Mouse (Mus musculus) left cerebral cortex, postnatal 14 days (tissue): ENCODE measurements around the gene Naglu. TPM values are rescaled to one million over a fixed set of nuclear protein-coding genes. Genes with fewer than 3 reads are reported as not detected.

Source experiments
- DNase-seq, 2 experiments: peaks; one replicate each; pipeline ENCODE4 v3.0.0; 2021 to 2022; ENCODE audit warnings: low spot score in 2 of 2, mixed read lengths in 1 of 2
- intact Hi-C: fragments of 180-260 bp; cut with DNase I; formaldehyde crosslinking; loops from one replicate; pipeline ENCODE4 v1.15.1; 2025
- total RNA-seq, 2 experiments: library from RNA; stranded (reverse); gene quantifications; 2 replicates each; pipeline ENCODE4 v1.2.3; 2021

Gene Naglu
- total RNA-seq, 2 experiments from 2014 or later: 7.3 to 11.9 TPM

DNA sequence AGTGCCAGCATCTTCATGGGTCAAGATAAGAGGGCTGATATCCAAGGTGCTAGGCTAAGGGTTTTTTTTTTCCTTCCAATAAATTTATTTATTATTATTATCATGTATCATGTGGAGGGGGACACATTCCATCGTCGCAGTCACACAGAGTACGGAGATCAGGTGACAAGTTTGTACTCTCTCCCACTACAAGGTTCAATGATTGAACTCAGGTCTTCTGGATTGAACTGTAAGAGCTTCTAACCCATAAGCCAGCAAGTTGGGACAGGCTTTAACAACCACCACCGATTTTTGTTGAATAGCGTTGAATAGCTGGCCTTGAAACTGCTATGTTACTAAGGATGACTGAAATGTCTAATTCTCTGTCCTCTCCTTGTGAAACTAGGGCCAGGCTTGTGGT, 10.6 kb downstream of the Naglu start:
- no peak for DNase-seq
- intact Hi-C loops: no loop called here

DNA sequence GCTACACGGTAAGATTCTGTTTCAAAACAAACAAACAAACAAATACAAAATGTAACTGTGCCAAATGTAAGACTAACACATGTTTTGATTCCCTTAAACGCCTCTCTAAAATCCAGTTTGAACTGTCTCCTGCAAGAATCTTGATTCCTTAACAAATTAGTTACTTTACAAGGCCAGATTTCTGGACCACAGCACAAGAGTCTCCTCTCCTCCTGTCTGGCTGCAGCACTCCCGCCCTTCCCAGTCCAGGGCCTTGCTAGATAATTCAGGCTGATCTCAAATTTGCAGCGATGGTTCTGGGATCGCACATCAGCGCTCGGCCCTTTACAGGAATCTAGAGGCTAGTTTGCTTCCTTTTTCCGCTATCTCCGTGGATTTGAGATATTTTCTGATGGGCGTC, 11.8 kb downstream of the Naglu start:
- intact Hi-C loops: no loop called here
- no peak for DNase-seq

DNA sequence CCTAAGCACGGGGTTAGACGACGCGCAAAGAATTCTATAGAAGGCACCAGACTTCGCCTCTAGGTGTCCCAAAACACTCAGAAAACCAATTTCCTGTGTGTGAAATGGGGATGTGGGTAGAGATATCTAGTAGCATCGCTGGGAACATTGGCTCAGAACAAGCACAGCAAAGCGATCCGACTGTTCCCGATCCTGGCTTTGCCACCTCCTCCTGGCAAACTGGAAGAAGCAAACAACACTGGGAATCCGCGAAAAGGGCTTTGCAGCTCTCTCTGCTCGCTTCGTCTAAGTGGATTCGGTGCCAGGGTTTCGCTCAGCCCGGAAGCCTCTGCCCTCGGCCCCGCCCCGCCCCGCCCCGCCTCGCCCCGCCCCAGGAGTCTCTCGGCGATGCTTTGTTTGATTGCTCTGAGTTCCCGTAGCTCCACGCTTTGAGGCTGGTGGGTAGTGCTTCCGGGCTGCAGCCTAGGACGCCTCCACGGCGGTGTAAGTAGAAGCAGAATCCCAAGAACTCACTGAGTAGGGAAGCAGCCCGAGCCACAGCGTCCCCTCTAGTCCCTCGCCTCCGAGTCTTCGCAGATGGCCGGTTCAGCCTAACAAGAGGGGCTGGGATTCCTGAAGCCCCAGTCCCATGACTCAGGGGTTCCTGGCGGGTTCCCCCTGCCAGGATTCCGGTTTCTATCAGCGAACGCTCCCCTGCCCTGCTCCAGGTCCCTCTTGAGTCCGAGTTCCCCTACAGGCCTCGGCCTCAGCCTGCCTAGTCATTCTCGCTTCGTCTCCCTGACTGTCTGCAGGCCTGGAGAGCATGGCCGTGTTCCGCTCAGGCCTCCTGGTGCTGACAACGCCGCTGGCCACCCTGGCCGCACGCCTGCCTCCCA, 12.6 kb downstream of the Naglu start, which contains the start of gene Coasy:
Gene Coasy (plus strand): TSS at position 358 of the 875 bp plus-strand sequence.
- intact Hi-C loops: no loop called here
- DNase-seq: peak; percentile 92 to 94

DNA sequence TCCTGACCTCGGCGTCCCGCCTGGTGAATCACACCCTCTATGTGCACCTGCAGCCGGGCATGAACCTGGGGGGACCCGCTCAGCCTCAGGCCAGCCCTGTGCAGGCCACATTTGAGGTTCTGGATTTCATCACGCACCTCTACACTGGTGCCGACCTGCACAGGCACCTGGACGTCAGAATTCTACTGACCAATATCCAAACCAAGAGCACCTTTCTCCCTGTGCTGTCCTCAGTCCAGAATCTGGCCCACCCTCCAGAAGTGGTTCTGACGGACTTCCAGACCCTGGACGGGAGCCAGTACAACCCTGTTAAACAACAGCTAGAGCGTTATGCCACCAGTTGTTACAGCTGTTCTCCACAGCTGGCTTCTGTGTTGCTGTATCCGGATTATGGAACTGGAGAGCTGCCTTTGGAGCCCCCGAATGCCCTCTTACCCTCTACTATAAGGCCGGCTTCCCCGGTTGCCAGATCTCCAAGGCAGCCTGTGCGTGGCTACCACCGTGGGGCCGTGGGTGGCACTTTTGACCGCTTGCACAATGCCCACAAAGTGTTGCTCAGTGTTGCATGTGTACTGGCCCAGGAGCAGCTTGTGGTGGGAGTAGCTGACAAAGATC, 13.4 kb downstream of the Naglu start:
- no peak for DNase-seq

DNA sequence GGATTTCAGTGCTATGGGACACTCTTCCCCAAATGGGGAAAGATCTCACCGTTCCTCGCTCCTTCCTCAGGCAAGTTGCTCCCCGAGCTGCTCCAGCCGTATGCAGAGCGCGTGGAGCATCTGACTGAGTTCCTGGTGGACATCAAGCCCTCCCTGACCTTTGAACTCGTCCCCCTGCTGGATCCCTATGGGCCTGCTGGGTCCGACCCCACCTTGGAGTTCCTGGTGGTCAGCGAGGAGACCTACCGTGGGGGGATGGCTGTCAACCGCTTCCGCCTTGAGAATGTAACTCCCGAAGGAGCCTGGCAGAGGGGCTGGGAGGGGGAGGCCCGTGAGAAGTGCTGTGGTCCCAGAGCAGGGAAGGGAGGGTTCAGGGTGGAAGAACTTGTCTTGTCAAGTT, 14.4 kb downstream of the Naglu start:
- no peak for DNase-seq
- intact Hi-C loops: no loop called here

More for the DNA sequence above, 13.4 kb downstream of the Naglu start:
- intact Hi-C loops: no loop called here

DNA sequence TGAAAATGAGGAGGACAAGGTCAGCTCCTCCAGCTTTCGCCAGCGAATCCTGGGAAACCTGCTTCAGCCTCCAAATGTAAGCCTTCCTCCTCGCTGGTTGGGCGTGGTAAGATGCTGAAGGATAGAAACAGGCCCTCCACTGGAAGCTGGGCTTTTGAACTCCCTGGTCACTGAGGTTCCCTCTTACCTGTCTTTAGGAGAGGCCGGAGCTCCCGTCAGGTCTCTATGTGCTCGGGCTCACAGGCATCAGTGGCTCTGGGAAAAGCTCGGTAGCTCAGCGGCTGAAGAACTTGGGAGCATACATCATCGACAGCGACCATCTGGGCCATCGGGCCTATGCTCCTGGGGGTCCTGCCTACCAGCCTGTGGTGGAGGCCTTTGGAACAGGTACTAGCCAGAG, 15.0 kb downstream of the Naglu start:
- DNase-seq: no peak
- intact Hi-C loops: no loop called here

DNA sequence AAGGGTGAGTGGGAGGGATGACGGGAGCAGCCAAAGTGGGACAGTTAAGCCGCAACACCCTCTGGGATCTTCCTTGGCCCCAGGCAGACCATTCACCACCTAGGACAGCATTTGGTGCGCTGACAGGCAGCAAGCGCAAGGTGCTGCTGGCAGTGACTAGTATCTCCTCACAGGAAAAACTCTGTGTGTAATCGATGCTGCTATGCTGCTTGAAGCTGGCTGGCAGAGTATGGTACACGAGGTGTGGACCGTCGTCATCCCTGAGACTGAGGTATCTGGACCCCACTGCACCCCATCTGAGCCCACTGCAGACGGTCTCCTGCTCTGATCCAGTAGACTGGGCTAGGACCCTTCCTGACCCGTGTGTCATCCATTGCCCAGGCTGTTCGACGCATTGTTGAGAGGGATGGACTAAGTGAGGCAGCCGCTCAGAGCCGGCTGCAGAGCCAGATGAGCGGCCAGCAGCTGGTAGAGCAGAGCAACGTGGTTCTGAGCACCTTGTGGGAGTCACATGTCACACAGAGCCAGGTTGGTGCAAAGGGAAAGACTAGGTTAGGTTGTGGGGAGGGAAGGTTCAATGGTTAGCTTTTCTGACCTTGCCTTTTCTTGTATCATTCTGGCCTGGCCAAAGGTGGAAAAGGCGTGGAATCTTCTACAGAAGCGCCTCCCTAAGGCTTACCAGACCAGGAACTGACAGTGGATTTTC, 16.0 kb downstream of the Naglu start:
- intact Hi-C loops: no loop called here
- DNase-seq: no peak

DNA sequence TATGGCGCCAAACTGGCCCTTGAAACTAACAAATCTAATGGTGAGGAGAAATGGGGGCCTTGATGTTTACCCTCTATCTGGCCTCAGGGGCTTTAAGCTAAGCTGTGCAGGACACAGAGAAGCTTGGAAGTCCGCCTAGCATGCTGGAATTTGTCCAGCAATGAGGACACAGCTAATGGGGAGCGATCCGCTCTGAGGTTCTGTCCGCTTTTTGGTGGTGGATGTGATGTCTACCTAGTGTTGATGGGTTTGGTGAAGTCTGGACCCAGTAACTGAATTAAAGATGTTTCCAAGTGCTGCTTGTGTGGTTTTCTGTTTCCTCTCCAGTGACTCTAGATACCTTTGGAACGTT, 16.5 kb downstream of the Naglu start:
- intact Hi-C loops: no loop called here
- DNase-seq: no peak

DNA sequence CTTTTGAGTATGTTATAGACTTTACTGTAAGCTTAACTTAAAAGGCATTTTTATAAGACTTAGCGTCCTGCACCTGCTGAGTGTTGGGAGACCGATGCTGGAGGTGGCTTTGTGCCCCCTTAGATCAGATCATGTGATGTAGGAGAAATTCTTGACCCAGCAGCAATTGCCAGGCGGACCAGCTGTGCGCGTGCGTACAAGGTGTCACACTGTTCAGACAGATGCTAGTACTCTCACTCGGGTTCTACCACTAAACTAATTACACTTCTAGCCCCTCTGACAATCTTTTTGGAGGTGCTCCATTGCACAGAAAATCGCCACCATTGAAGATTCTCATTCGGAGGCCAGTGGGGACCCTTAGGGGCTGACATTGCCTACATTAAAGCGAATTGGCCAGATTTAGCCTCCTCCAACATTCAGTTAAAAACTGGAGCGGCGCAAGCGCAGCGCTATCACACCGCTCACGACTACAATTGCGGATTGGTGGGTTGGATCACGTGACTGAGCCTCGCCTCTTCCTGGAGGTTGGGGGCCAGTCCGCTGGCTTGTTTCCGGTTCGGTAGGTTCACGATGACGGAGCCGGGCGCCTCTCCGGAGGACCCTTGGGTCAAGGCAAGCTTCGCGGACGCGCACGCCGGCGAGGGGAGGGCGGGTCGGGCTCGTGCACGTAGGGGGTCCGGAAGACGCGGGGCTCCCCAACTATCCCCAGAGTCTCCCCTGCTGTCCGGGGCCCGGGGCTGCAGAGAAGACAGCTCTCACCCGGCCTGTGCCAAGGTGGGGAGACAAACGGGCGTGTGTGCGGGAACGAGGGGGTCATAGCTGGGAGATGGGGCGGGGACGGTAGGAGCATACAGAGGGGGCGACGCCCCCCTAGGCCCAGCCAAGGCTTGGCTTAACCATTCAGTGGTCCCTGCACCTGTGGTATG, 17.2 kb downstream of the Naglu start, which contains the start of gene Mlx:
Gene Mlx (plus strand): TSS at position 522 of the 926 bp plus-strand sequence.
- peak; percentile 94 to 95 for DNase-seq
- intact Hi-C loops: no loop called here

DNA sequence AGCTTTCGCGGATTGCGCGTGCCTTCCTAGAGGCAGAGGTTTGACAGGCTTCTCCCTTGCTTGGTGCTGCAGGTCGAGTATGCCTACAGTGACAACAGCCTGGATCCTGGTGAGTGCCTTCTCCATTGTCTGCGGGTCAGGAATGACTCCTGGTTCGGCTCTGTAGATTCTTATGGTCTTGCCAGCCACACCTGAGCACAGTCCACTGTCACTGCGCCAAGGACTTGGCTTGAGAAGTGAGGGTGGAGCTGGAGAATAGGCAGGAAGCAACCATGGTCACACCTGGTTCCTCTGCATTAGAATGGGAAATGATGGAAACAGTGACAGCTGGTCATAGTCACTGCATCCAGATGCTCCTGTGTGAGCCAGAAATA, 17.9 kb downstream of the Naglu start:
- intact Hi-C loops: no loop called here

DNA sequence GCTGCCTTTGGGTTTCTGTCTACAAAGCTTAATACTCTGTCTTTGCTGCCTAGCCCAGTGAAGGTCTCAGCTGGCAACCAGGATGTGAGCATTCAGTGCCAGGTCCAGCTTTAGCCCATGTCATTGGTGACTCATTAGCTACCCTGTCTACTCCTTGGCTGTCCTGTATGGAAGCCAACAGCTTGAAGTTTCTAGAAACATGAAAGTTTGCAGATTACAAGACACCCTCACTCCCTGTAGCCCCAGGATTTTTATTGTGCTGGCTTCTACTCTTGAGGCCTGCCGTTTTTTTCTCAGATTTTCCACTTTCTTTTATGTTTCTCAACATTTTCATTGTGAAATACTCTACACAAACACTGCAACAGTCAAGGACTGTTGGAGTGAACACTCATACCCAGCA, 20.1 kb downstream of the Naglu start:
- intact Hi-C loops: no loop called here
- DNase-seq: no peak

More for the DNA sequence above, 17.9 kb downstream of the Naglu start:
- DNase-seq: no peak

DNA sequence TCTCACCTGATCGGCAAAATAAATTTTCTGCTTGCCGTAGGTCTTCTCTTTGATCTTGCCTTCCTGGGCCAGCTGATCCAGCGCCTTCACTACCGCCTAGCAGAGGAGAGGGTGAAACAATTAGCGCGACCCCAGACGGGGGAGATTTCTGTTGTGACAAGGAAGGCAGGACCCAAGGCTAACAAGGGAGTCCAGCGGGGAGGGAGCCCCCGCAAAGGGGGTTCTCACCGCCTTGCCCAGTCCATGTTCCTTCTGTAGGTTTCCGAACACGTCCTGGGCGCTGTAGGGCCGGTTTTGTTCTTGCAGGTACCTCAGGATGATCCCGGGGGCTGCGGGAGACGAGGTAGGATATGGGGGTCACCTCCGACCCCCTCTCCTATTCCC, 25.1 kb downstream of the Naglu start:
- no peak for DNase-seq
- intact Hi-C loops: loop anchor here (5.0 kb wide), 1 partner anchor 77 kb away; the partner anchor contains the start of genes Cntnap1 and Plekhh3

DNA sequence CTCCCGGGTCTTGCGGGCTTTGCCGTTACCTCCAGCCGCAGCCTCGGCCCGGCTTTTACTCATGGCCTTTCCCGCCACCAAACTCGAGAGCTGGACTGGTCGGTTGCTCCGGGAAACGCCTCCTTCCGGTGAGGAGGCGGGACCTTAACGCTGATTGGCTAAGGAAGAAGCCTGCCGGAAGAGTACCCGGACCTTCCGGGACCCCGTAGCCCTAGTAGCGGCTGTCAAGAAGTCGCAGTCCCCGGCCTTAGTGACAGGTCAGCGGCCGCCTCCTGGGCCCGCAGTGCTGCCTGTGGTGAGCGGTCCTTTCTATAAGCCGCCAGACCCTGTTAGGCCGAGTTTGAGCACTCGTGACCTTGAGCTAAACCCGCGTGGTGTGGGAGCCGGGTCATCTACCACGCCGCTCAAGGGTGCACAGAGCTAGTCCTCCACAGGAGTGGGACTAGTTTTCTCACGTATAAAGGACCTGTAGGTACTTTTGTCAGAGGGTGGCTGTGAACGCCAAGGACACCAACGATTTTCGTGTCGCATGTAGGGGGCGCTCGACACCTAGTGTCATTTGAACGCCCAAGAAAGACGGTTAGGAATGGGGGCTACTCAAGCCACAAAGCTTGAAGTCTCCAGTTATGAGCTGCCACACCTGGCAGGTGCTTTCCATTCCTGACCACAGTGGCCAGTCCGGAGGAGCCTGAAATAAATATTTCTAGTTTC, 25.7 kb downstream of the Naglu start, which contains the start of gene Psmc3ip:
Gene Psmc3ip (minus strand): TSS at position 123 of the 711 bp plus-strand sequence.
- DNase-seq: peak; percentile 95 to 96
- intact Hi-C loops: loop anchor here (5.0 kb wide), 1 partner anchor 77 kb away; the partner anchor contains the start of genes Cntnap1 and Plekhh3

DNA sequence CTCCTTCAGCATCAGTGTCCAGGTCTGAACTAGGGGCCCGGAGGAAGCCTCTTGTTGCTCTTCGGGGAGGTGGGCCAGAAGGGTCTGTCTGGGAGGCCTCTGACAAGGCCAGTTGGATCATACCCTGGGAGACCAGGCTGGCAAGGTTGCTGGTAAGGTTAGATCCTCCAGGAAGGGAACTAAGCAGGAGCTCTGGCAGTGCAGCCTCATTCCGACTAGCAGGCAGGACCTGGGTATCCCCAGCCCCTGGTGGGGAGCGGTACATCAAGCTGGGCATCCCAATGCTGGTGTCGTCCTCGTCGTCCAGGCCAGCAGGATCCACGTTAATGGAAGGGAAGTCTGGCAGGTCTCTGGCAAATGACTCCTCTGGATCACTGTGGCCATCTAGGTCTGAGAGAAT, 28.4 kb downstream of the Naglu start:
- no peak for DNase-seq
- intact Hi-C loops: loop anchor here (5.0 kb wide), 1 partner anchor 74 kb away; the partner anchor contains the start of genes Cntnap1 and Plekhh3

DNA sequence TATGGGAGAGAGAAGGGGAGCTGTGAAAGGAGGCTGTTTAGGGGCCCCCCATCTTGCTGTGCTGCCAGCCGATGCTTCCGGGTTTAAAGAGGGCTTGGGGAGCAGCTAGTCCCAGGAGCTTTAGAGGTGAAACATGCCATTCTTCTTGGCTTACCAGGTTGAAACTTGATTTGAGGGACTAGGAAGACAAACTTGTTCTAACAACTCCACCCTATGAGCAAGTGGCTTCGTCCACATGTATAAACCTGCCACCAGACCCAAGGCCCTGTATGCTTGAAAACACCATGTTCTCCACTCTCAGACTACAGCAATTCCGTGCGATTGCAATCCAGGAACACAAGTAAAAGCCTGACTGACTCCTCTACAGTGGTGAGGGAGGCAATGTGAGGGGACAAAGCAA, 33.2 kb downstream of the Naglu start:
- DNase-seq: no peak
- intact Hi-C loops: no loop called here

DNA sequence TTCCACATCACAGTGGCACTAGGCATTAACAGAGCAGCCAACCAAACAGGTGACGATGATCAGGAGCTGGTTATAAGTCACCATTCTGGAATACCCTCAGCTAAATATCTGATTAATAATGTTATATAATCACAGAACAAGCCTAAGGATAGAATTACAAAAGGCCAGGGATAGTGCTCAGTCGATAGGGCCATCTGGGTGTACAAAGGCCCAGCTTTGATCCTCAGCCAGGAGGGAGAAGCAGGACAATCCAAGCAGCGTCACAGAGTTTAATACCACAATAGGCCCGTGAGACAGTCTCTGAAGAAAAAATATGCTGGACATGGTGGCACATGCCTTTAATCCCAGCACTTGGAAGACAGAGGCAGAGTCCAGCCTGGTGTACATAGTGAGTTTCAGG, 39.5 kb downstream of the Naglu start:
- intact Hi-C loops: no loop called here

DNA sequence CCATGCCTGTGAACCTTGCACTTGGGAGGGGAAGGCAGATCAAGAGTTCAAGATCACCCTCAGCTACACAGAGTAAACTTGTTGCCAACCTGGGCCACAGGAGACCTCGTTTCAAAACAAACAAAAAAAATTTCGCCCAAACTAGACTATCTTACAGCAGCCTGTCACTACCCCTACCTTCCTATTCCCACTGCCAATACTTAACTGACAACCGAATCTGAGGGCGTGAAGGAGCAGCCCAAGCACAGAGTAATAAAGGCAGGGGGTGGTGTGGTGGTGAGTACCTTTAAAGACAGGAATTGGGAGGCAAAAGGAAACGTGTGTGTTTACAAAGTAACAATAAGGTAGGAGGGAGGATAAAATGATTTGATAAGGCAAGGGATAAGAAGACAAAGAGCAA, 40.9 kb downstream of the Naglu start:
- no peak for DNase-seq
- intact Hi-C loops: no loop called here

More for the DNA sequence above, 39.5 kb downstream of the Naglu start:
- DNase-seq: no peak

DNA sequence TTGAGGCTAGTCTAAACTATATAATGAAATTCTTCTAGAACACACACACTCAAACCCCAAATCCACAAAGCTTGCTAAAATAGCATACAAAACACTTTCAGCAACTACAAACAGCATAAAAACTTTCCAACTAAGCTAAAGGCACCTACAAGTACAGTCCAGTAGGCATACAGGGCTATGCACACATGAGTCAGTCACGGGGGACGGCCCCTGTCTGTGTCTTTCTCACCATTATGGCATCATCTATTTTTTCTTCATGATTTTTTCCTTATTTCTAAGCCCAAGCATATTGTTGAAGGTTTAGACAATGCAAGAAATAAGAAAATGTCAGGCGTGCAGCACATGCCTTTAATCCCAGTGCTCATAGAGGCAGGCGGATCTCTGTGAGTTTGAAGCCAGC, 41.4 kb downstream of the Naglu start:
- no peak for DNase-seq
- intact Hi-C loops: no loop called here
